In the genomic region with DNA sequence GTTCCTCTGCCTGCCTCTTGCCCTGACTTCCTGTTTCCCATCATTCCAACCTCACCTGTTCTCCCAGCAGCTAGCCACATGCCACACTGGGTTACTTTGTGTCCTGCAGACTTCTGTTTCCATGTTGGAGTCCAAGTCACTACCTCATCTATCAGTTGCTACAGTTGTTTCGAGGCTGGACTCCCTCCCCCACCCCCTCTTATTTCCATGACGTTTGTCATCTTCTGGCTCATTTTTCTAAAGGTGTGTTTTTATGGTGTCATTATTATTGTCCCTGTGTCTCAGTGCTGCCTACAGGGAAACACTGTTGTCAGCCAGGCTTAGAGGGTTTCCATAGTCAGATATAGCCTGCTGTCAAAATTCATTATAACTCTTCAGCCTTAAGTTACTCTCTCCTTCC, we compare ENCODE assay signal across 21 mouse cellular contexts.
DNase-seq lines count a peak whose midpoint lies in the region; ATAC-seq and TF ChIP-seq lines count a peak whose summit lies in the region.
"Had no signal": no experiment of that assay in that cellular context is flagged by ENCODE, and none has a peak within 500 bp of the region (broad histone marks: within the 10 kb centered on the region; RNA-seq: fewer than 3 reads in every experiment).

No protein-coding gene starts in this region.

- TF ChIP-seq EP300 in heart, postnatal 0 days (IDR thresholded peaks at IDR 0.05; ENCODE audit: low read depth), result no peak

- H3K36me3 ChIP-seq in heart, embryonic 12.5 days, result peaks cover 13% of the 10 kb centered on the region; the same call in 1 of the 2 replicates
- H3K36me3 ChIP-seq in heart, postnatal 0 days (replicated peaks; ENCODE audit: control insufficient read depth, insufficient read depth, low read length), result peaks cover 15% of the 10 kb centered on the region; the same call in 1 of the 2 replicates
- no peaks in the 10 kb centered on the region for H3K36me3 ChIP-seq in kidney, adult 2 months (ENCODE audit: control insufficient read depth, insufficient read depth, low read length)

- no peak overlapping the region for H3K4me3 ChIP-seq in heart, embryonic 12.5 days
- no peak overlapping the region for H3K4me3 ChIP-seq in heart, postnatal 0 days (ENCODE audit: low read depth, low read length)
- no peak overlapping the region for H3K4me3 ChIP-seq in kidney, adult 2 months (ENCODE audit: insufficient read depth, low read depth, low read length)
- H3K4me3 ChIP-seq: forebrain, embryonic 15.5 days had no signal

- H3K9me3 ChIP-seq in heart, embryonic 12.5 days (replicated peaks), result no peaks in the 10 kb centered on the region
- no peaks in the 10 kb centered on the region for H3K9me3 ChIP-seq in heart, postnatal 0 days (replicated peaks; ENCODE audit: control insufficient read depth, low read length)
- H3K9me3 ChIP-seq: forebrain, embryonic 15.5 days had no signal

- ATAC-seq in heart, embryonic 12.5 days (ENCODE audit: insufficient number of reproducible peaks, low FRiP score), result no peak
- ATAC-seq in heart, postnatal 0 days (ENCODE audit: insufficient read depth, low read depth), result no peak
- ATAC-seq: forebrain, embryonic 15.5 days; inflammation-experienced regulatory T-cells, adult 6 months; intestine, postnatal 0 days had no signal

- no peak overlapping the region for H3K4me2 ChIP-seq in heart, embryonic 12.5 days
- H3K4me2 ChIP-seq in heart, postnatal 0 days (ENCODE audit: low read depth, low read length), result no peak overlapping the region
- H3K4me2 ChIP-seq: forebrain, embryonic 15.5 days; hindbrain, embryonic 14.5 days had no signal

- no peaks in the 10 kb centered on the region for H3K27me3 ChIP-seq in heart, embryonic 12.5 days (replicated peaks)
- H3K27me3 ChIP-seq in heart, postnatal 0 days (ENCODE audit: control insufficient read depth, insufficient read depth, low read length), result no peaks in the 10 kb centered on the region
- H3K27me3 ChIP-seq in kidney, adult 2 months (replicated peaks; ENCODE audit: control insufficient read depth, insufficient read depth, low read length), result no peaks in the 10 kb centered on the region
- H3K27me3 ChIP-seq: CH12.LX; forebrain, embryonic 15.5 days; Patski had no signal

- no peak for TF ChIP-seq POLR2A in kidney, adult 2 months (IDR thresholded peaks at IDR 0.05; ENCODE audit: low read depth, low read length)

- H3K27ac ChIP-seq in heart, embryonic 12.5 days (ENCODE audit: poor library complexity, severe bottlenecking), result peak overlapping the region; percentile 72; the same call in 1 of the 2 replicates
- H3K27ac ChIP-seq in heart, postnatal 0 days (ENCODE audit: low read depth), result peak overlapping the region; percentile 5; the same call in 1 of the 2 replicates
- H3K27ac ChIP-seq in kidney, adult 2 months (ENCODE audit: insufficient read depth, low read depth, low read length), result no peak overlapping the region
- H3K27ac ChIP-seq: forebrain, embryonic 15.5 days; hindbrain, embryonic 14.5 days had no signal

- no peak overlapping the region for H3K9ac ChIP-seq in heart, embryonic 12.5 days
- no peak overlapping the region for H3K9ac ChIP-seq in heart, postnatal 0 days (replicated peaks; ENCODE audit: low read depth, low read length)
- H3K9ac ChIP-seq: forebrain, embryonic 15.5 days; hindbrain, embryonic 14.5 days had no signal

- no peak for TF ChIP-seq CTCF in heart, postnatal 0 days (IDR thresholded peaks at IDR 0.05; ENCODE audit: low read depth)
- TF ChIP-seq CTCF in kidney, adult 2 months (conservative IDR thresholded peaks at IDR 0.05; ENCODE audit: insufficient read depth, insufficient read length, low read depth, low read length), result no peak

- no peak for DNase-seq in heart, postnatal 14 days
- no peak for DNase-seq in heart, postnatal 0 days (ENCODE audit: low spot score)
- DNase-seq in heart, adult 11 months, result no peak
- DNase-seq in CD4-positive helper T cell, adult 2 months (ENCODE audit: low read depth, low spot score), result peak; percentile 61
- peak; percentile 42 for DNase-seq in CD4-positive, CD25-positive, alpha-beta regulatory T cell, adult 2 months (ENCODE audit: low read depth, low spot score)
- no peak for DNase-seq in cerebellum, postnatal 36 days
- no peak for DNase-seq in kidney, adult 2 months
- DNase-seq: adrenal gland, adult 2 months; adrenal gland, postnatal 25 days; cerebellum, adult 18-20 months; cerebellum, adult 9-11 months; gastrocnemius, postnatal 36 days; heart, adult 18-20 months; kidney, adult 9 months had no signal

- peaks cover 72% of the 10 kb centered on the region for H3K4me1 ChIP-seq in heart, embryonic 12.5 days (replicated peaks)
- H3K4me1 ChIP-seq in heart, postnatal 0 days (ENCODE audit: control insufficient read depth, insufficient read depth), result peaks cover 45% of the 10 kb centered on the region
- peaks cover 38% of the 10 kb centered on the region for H3K4me1 ChIP-seq in kidney, adult 2 months (ENCODE audit: control insufficient read depth, insufficient read depth, low read length)

- 45% methylated on average over 2 of the region's 2 CpGs for WGBS in heart, embryonic 12.5 days
- WGBS in heart, postnatal 0 days, result 56% methylated on average over 2 of the region's 2 CpGs
- WGBS in kidney, adult 2 months, result 79% methylated on average over 2 of the region's 2 CpGs

- intact Hi-C loops in heart, postnatal 14 days (cut with DNase I), result no loop called here

Comparison
In these comparisons a context has a peak if more than half of its experiments do, and no peak if none do; other contexts are left out.
1. DNase-seq: peak in CD4-positive helper T cell, adult 2 months (single experiment) and CD4-positive, CD25-positive, alpha-beta regulatory T cell, adult 2 months (single experiment); none in heart, postnatal 14 days (0 of 2), heart, postnatal 0 days (single experiment), heart, adult 11 months (single experiment), cerebellum, postnatal 36 days (0 of 2) and kidney, adult 2 months (single experiment).